Mouse (Mus musculus) megakaryocyte-erythroid progenitor cell, adult 5-6 weeks (primary cell): ENCODE measurements around the gene Scg5. TPM values are rescaled to one million over a fixed set of nuclear protein-coding genes. Genes with fewer than 3 reads are reported as not detected.

Source experiments
- ATAC-seq: replicated peaks from 2 replicates; pipeline ENCODE4 v1.8.0; 2016; ENCODE audit warnings: mild to moderate bottlenecking, inconsistent platforms; ENCODE audit not compliant: severe bottlenecking, poor library complexity, low FRiP score, low TSS enrichment
- total RNA-seq, 2 experiments: library from RNA; stranded (forward) in 1 of 2; stranded (reverse) in 1 of 2; fragments of 200-1000, 215-1000 nt in 1 of 2; fragments of >200 nt in 1 of 2; fragmentation: Nextera tagmentation in 1 of 2; gene quantifications; 2 replicates each; pipeline ENCODE4 v1.2.3; 2014 to 2017

Gene Scg5
- total RNA-seq, 2 experiments from 2014 or later = 1.9 TPM; not detected in 1

- ATAC-seq = peak; percentile 41; the same call in 1 of the 2 replicates
These were observed 21.3 kb downstream of the Scg5 start for GRCm38 (mm10) chr2:113807640-113808039.

GRCm38 (mm10) chr2:113806851-113807577, 21.9 kb downstream of the Scg5 start:
- ATAC-seq = no peak

- ATAC-seq = no peak
These were observed 23.2 kb downstream of the Scg5 start for GRCm38 (mm10) chr2:113805765-113806164.

- no peak for ATAC-seq
These were observed 25.2 kb downstream of the Scg5 start for GRCm38 (mm10) chr2:113803753-113804152.

GRCm38 (mm10) chr2:113800846-113801245, 28.1 kb downstream of the Scg5 start:
- ATAC-seq = no peak

GRCm38 (mm10) chr2:113798605-113799004, 30.3 kb downstream of the Scg5 start:
- no peak for ATAC-seq

GRCm38 (mm10) chr2:113795186-113795585, 33.7 kb downstream of the Scg5 start:
- no peak for ATAC-seq

GRCm38 (mm10) chr2:113793521-113793920, 35.4 kb downstream of the Scg5 start:
- ATAC-seq = no peak

GRCm38 (mm10) chr2:113788821-113789387, 40.0 kb downstream of the Scg5 start:
- no peak for ATAC-seq

GRCm38 (mm10) chr2:113787882-113788281, 41.0 kb downstream of the Scg5 start:
- no peak for ATAC-seq

GRCm38 (mm10) chr2:113784851-113785250, 44.1 kb downstream of the Scg5 start:
- ATAC-seq = no peak

- no peak for ATAC-seq
These were observed 47.4 kb downstream of the Scg5 start for GRCm38 (mm10) chr2:113781521-113781920.

GRCm38 (mm10) chr2:113781107-113781506, 47.8 kb downstream of the Scg5 start:
- no peak for ATAC-seq

- ATAC-seq = no peak
These were observed 49.6 kb downstream of the Scg5 start for GRCm38 (mm10) chr2:113779336-113779735.

GRCm38 (mm10) chr2:113778036-113778435, 50.9 kb downstream of the Scg5 start:
- ATAC-seq = no peak

GRCm38 (mm10) chr2:113776297-113776696, 52.6 kb downstream of the Scg5 start:
- no peak for ATAC-seq

GRCm38 (mm10) chr2:113774150-113774805, 54.6 kb downstream of the Scg5 start:
- ATAC-seq = no peak

- no peak for ATAC-seq
These were observed 60.2 kb downstream of the Scg5 start for GRCm38 (mm10) chr2:113768541-113769303.

GRCm38 (mm10) chr2:113765885-113766284, 63.0 kb downstream of the Scg5 start:
- no peak for ATAC-seq

GRCm38 (mm10) chr2:113764968-113765367, 64.0 kb downstream of the Scg5 start:
- ATAC-seq = no peak
